Mouse (Mus musculus): ENCODE results near the gene Olfr527. TPM values are rescaled to one million over a fixed set of nuclear protein-coding genes. Genes with fewer than 3 reads are reported as not detected.

Olfr527 gene
- total RNA-seq (2015; ENCODE audit: low replicate concordance) = not detected in 2 replicates
- not detected in 2 replicates for total RNA-seq (2017; ENCODE audit: low replicate concordance)

GRCm38 (mm10) chr7:140333717-140334116, at the start of gene Olfr527:
Gene Olfr527, plus strand, starts transcription at chr7:140334017.
- no peak for ATAC-seq (replicated peaks; ENCODE audit: low FRiP score, poor library complexity, severe bottlenecking)

GRCm38 (mm10) chr7:140295746-140296145, 38.1 kb upstream of the Olfr527 start:
- no peak for ATAC-seq (replicated peaks; ENCODE audit: low FRiP score, poor library complexity, severe bottlenecking)

DNA sequence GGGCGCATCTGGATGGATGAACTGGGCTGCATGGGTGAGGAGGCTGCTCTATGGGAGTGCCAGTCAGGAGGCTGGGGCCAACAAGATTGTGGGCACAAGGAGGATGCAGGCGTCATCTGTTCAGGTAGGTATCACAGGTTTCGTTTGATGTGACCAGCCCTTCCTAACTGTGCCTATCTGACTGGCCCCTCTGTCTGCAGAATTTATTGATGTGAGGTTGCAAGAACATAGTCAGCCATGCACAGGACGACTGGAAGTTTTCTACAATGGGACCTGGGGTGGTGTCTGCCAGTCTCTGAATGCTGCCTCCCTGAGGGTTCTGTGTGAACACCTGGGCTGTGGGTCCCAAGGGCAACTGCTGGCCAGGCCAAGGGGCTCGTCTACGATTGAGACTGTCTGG, 36.9 kb upstream of the Olfr527 start:
- ATAC-seq (replicated peaks; ENCODE audit: low FRiP score, poor library complexity, severe bottlenecking) = no peak

- no peak for ATAC-seq (replicated peaks; ENCODE audit: low FRiP score, poor library complexity, severe bottlenecking)
These were observed 34.4 kb upstream of the Olfr527 start for GRCm38 (mm10) chr7:140299416-140299815.

DNA sequence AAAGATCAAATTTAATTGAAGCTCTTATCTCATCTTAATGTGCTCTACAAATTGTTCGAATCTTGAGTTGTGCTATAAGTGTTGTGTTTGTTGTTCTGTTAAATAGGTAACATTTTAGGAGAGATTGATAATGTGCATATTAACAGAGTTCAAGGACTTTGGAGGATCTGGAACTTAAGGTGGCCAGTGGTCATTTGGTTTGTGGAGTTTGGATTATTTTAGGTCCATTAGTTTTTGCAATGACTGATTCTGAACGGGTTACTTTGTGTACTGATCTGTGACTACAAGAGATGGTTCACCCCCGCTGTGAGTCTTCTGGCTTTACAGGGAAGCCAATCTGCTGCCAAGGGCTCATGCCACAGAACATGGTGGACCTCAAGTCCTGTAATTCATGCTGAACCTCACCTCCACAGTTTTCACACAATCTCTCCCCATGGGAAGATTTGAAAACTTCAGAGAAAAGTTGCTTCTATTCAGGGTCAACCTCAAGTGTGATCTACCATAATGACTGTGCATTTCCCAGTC, 13.9 kb upstream of the Olfr527 start:
- no peak for ATAC-seq (replicated peaks; ENCODE audit: low FRiP score, poor library complexity, severe bottlenecking)

DNA sequence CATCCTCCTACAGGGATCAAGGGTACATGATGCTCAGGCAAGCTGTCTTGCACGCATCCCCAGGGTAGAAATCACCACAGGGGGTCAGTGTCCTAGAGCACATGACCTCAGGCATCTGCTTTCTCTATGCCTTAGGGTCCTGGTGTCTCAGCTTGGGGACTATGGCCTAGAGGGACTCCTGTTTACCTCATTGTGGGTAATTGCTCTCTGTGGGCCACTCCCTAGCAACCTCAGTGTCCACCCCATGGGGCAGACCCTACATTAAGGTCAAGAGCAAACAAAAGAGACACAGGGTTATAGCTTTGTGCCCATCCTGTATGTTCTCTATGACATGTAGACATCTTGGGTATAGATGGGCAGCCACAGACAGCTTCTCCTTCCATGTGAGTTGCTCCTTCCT, 13.3 kb upstream of the Olfr527 start, which contains the start of gene Olfr525:
TSS of gene Olfr525 (plus strand) at position 301 of the 400 bp plus-strand sequence.
- ATAC-seq (replicated peaks; ENCODE audit: low FRiP score, poor library complexity, severe bottlenecking) = no peak

DNA sequence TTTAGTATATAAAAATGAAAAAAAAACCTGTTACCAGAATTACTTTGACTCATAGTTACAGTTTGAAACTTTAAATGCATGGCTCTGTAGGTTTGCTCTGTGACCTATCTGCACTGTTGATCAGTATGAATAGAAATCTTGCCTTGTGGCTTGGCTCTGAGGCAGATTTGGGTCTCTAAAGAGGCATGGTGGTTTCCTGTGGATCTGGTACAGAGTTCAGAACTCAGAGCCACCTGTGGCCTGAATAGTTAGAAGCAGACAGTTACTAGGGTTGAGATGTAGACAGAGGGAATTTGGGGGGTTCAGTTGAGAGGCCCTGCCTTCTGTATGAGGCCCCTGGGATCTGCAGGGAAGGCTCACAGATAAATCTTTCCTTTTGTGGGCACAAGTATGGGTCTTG, 12.7 kb upstream of the Olfr527 start:
- ATAC-seq (replicated peaks; ENCODE audit: low FRiP score, poor library complexity, severe bottlenecking) = no peak

DNA sequence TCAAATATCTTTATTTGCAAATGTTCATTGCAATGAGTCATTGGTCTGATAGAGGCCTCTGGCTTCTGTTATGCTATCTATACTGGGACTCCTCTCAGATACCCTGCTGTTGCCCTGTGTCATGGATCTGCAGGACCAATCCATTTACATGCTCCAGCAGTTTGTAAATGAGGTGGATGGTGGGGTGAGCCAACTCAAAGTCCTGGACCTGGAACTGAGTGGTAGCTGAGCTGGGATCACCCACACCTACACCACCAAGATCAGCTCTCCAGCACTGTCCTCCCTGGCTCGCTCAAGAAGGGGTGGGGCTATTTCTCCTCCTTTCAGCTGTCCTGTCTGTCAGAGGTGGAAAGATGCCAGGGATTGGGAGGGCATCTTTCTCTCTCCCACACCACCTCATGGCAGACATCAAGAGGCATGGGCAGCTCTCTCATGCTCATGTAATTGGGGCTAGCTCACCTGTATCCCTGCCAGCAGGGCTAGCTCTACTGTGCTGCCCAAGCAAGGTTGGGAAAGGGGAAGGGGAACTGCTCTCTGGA, 4.0 kb upstream of the Olfr527 start:
- no peak for ATAC-seq (replicated peaks; ENCODE audit: low FRiP score, poor library complexity, severe bottlenecking)

DNA sequence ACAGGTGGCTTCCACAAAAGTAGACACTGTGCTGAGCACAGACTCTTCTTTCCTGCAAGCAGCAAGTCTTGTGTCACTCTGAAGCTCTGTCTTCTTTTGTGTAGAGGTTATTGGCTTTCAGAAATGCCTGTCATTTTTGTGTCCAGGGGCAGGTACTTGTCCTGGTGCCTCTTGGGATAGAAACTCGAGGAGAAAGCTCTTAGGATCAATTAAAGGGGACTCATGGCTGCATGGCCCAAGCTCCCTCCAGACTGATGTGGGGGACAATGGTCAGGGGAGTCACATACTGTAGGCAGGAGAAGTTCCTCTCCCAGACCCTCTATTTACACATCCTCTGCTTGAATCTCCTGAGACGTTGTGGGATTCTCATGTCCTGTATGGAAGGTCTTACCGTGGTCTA, 27.8 kb downstream of the Olfr527 start, which contains the start of gene Olfr60:
TSS of gene Olfr60 (minus strand) at position 101 of the 400 bp plus-strand sequence.
- ATAC-seq (replicated peaks; ENCODE audit: low FRiP score, poor library complexity, severe bottlenecking) = no peak

GRCm38 (mm10) chr7:140374300-140374699, 40.5 kb downstream of the Olfr527 start:
- ATAC-seq (replicated peaks; ENCODE audit: low FRiP score, poor library complexity, severe bottlenecking) = no peak

DNA sequence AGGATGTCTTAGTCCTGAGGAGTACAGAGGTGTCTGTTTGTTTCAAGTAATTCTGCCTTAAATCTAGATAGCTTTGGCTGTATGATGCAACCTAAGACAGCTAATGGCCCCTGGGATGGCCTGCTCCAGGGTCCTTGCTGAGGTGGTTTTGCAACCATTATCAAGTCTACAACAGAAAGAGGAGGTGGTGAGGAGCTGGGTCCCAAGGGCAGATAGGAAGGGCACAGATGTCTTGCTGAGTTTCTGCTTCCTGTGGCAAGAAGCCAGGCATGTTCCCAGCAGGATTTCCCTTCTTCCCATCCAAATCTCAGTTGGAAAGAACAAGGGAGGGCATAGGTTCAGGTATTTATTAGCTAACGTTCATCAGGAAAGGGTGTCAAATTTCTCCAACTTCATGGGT, 42.4 kb downstream of the Olfr527 start, which contains the start of gene Olfr530:
TSS of gene Olfr530 (minus strand) at position 101 of the 400 bp plus-strand sequence.
- no peak for ATAC-seq (replicated peaks; ENCODE audit: low FRiP score, poor library complexity, severe bottlenecking)

- no peak for ATAC-seq (replicated peaks; ENCODE audit: low FRiP score, poor library complexity, severe bottlenecking)
These were observed 43.1 kb downstream of the Olfr527 start for GRCm38 (mm10) chr7:140376911-140377310.

Other genes starting within 250 kb of the Olfr527 start
- gene Prap1, start 240.6 kb upstream of the Olfr527 start, total RNA-seq (2015; ENCODE audit: low replicate concordance) = not detected in 2 replicates
- gene Prap1, start 240.6 kb upstream of the Olfr527 start, total RNA-seq (2017; ENCODE audit: low replicate concordance) = not detected in 2 replicates
- 6.1 TPM in 1 of 2 replicates, not detected in the other for gene Fuom, start 231.6 kb upstream of the Olfr527 start, total RNA-seq (2015; ENCODE audit: low replicate concordance)
- 2.1 TPM in 1 of 2 replicates, not detected in the other for gene Fuom, start 231.6 kb upstream of the Olfr527 start, total RNA-seq (2017; ENCODE audit: low replicate concordance)
- gene Paox, start 218.2 kb upstream of the Olfr527 start, total RNA-seq (2015; ENCODE audit: low replicate concordance) = 0.84 and 3.3 TPM in 2 replicates
- 1.2 and 7.9 TPM in 2 replicates for gene Paox, start 218.2 kb upstream of the Olfr527 start, total RNA-seq (2017; ENCODE audit: low replicate concordance)
- gene Echs1, start 217.5 kb upstream of the Olfr527 start, total RNA-seq (2015; ENCODE audit: low replicate concordance) = 12.5 and 23.4 TPM in 2 replicates
- 9.2 and 25.3 TPM in 2 replicates for gene Echs1, start 217.5 kb upstream of the Olfr527 start, total RNA-seq (2017; ENCODE audit: low replicate concordance)
- gene Mtg1, start 196.5 kb upstream of the Olfr527 start, total RNA-seq (2015; ENCODE audit: low replicate concordance) = 2.1 and 2.5 TPM in 2 replicates
- gene Mtg1, start 196.5 kb upstream of the Olfr527 start, total RNA-seq (2017; ENCODE audit: low replicate concordance) = 1.6 TPM in 1 of 2 replicates, not detected in the other
- gene Sprn, start 179.1 kb upstream of the Olfr527 start, total RNA-seq (2015; ENCODE audit: low replicate concordance) = not detected in 2 replicates
- gene Sprn, start 179.1 kb upstream of the Olfr527 start, total RNA-seq (2017; ENCODE audit: low replicate concordance) = not detected in 2 replicates
- gene Olfr522, start 169.3 kb upstream of the Olfr527 start, total RNA-seq (2015; ENCODE audit: low replicate concordance) = not detected in 2 replicates
- not detected in 2 replicates for gene Olfr522, start 169.3 kb upstream of the Olfr527 start, total RNA-seq (2017; ENCODE audit: low replicate concordance)
- not detected in 2 replicates for gene Olfr523, start 160.8 kb upstream of the Olfr527 start, total RNA-seq (2015; ENCODE audit: low replicate concordance)
- gene Olfr523, start 160.8 kb upstream of the Olfr527 start, total RNA-seq (2017; ENCODE audit: low replicate concordance) = not detected in 2 replicates
- 0.19 TPM in 1 of 2 replicates, not detected in the other for gene Olfr524, start 128.1 kb upstream of the Olfr527 start, total RNA-seq (2015; ENCODE audit: low replicate concordance)
- not detected in 2 replicates for gene Olfr524, start 128.1 kb upstream of the Olfr527 start, total RNA-seq (2017; ENCODE audit: low replicate concordance)
- gene Cd163l1, start 115.8 kb upstream of the Olfr527 start, total RNA-seq (2015; ENCODE audit: low replicate concordance) = not detected in 2 replicates
- gene Cd163l1, start 115.8 kb upstream of the Olfr527 start, total RNA-seq (2017; ENCODE audit: low replicate concordance) = not detected in 2 replicates
- gene 5830411N06Rik, start 86.7 kb upstream of the Olfr527 start, total RNA-seq (2015; ENCODE audit: low replicate concordance) = not detected in 2 replicates
- gene 5830411N06Rik, start 86.7 kb upstream of the Olfr527 start, total RNA-seq (2017; ENCODE audit: low replicate concordance) = 0.42 TPM in 1 of 2 replicates, not detected in the other
- not detected in 2 replicates for gene Olfr525, start 13.2 kb upstream of the Olfr527 start, total RNA-seq (2015; ENCODE audit: low replicate concordance)
- gene Olfr525, start 13.2 kb upstream of the Olfr527 start, total RNA-seq (2017; ENCODE audit: low replicate concordance) = under 0.01 TPM in 1 of 2 replicates, not detected in the other
- gene Olfr60, start 27.7 kb downstream of the Olfr527 start, total RNA-seq (2015; ENCODE audit: low replicate concordance) = not detected in 2 replicates
- gene Olfr60, start 27.7 kb downstream of the Olfr527 start, total RNA-seq (2017; ENCODE audit: low replicate concordance) = not detected in 2 replicates
- gene Olfr530, start 42.3 kb downstream of the Olfr527 start, total RNA-seq (2015; ENCODE audit: low replicate concordance) = not detected in 2 replicates
- not detected in 2 replicates for gene Olfr530, start 42.3 kb downstream of the Olfr527 start, total RNA-seq (2017; ENCODE audit: low replicate concordance)
- gene Olfr531, start 68.9 kb downstream of the Olfr527 start, total RNA-seq (2015; ENCODE audit: low replicate concordance) = not detected in 2 replicates
- gene Olfr531, start 68.9 kb downstream of the Olfr527 start, total RNA-seq (2017; ENCODE audit: low replicate concordance) = not detected in 2 replicates
- gene Olfr532, start 87.6 kb downstream of the Olfr527 start, total RNA-seq (2015; ENCODE audit: low replicate concordance) = not detected in 2 replicates
- not detected in 2 replicates for gene Olfr532, start 87.6 kb downstream of the Olfr527 start, total RNA-seq (2017; ENCODE audit: low replicate concordance)
- not detected in 2 replicates for gene Olfr533, start 129.4 kb downstream of the Olfr527 start, total RNA-seq (2015; ENCODE audit: low replicate concordance)
- gene Olfr533, start 129.4 kb downstream of the Olfr527 start, total RNA-seq (2017; ENCODE audit: low replicate concordance) = not detected in 2 replicates
- not detected in 2 replicates for gene Olfr535, start 150.2 kb downstream of the Olfr527 start, total RNA-seq (2015; ENCODE audit: low replicate concordance)
- not detected in 2 replicates for gene Olfr535, start 150.2 kb downstream of the Olfr527 start, total RNA-seq (2017; ENCODE audit: low replicate concordance)
- gene Olfr536, start 173.4 kb downstream of the Olfr527 start, total RNA-seq (2015; ENCODE audit: low replicate concordance) = not detected in 2 replicates
- not detected in 2 replicates for gene Olfr536, start 173.4 kb downstream of the Olfr527 start, total RNA-seq (2017; ENCODE audit: low replicate concordance)
- gene Olfr538, start 233.9 kb downstream of the Olfr527 start, total RNA-seq (2015; ENCODE audit: low replicate concordance) = not detected in 2 replicates
- 2.0 TPM in 1 of 2 replicates, not detected in the other for gene Olfr538, start 233.9 kb downstream of the Olfr527 start, total RNA-seq (2017; ENCODE audit: low replicate concordance)

All from erythroblast, adult 5-6 weeks (primary cell).